Mouse (Mus musculus) hindbrain, embryonic 16.5 days (tissue): Measurements from ENCODE around the gene Katnal1. TPM values are rescaled to one million over a fixed set of nuclear protein-coding genes. Genes with fewer than 3 reads are reported as not detected.

Experiments
- ATAC-seq: fragments of 200-750 bp; cut with Nextera tagmentation; 2 replicates; pipeline ENCODE4 v1.8.0; 2017; ENCODE audit warnings: moderate TSS enrichment, moderate library complexity
- H3K27ac ChIP-seq: fragments of 300-500 bp; sonication (generic); 2 replicates; pipeline ENCODE4 v1.5.1; 2014; ENCODE audit warnings: low read depth, mild to moderate bottlenecking, control low read depth, low read length, moderate library complexity
- H3K27me3 ChIP-seq: fragments of 300-500 bp; sonication (generic); replicated peaks from 2 replicates; pipeline ENCODE4 v1.6.1; 2014; ENCODE audit warnings: low read length; ENCODE audit not compliant: control insufficient read depth, insufficient read depth
- H3K36me3 ChIP-seq: fragments of 300-500 bp; sonication (generic); 2 replicates; pipeline ENCODE4 v1.6.1; 2014; ENCODE audit warnings: mild to moderate bottlenecking, low read length, moderate library complexity, mixed read lengths; ENCODE audit not compliant: control insufficient read depth, insufficient read depth
- H3K4me1 ChIP-seq: fragments of 300-500 bp; sonication (generic); 2 replicates; pipeline ENCODE4 v1.6.1; 2014; ENCODE audit warnings: low read depth, low read length; ENCODE audit not compliant: control insufficient read depth, insufficient read depth
- H3K4me2 ChIP-seq: fragments of 300-500 bp; sonication (generic); 2 replicates; pipeline ENCODE4 v1.6.1; 2014; ENCODE audit warnings: mild to moderate bottlenecking, low read length, control low read depth, moderate library complexity
- H3K4me3 ChIP-seq: fragments of 300-500 bp; sonication (generic); 2 replicates; pipeline ENCODE4 v1.5.1; 2014; ENCODE audit warnings: mild to moderate bottlenecking, low read length, control low read depth, moderate library complexity
- H3K9ac ChIP-seq: fragments of 300-500 bp; sonication (generic); 2 replicates; pipeline ENCODE4 v1.6.1; 2014; ENCODE audit warnings: low read depth, mild to moderate bottlenecking, control low read depth, low read length, moderate library complexity
- H3K9me3 ChIP-seq: fragments of 300-500 bp; sonication (generic); 2 replicates; pipeline ENCODE4 v1.6.1; 2014; ENCODE audit warnings: mild to moderate bottlenecking, low read length, moderate library complexity; ENCODE audit not compliant: control insufficient read depth
- WGBS: fragments of 180-500 bp; shearing (Covaris S2); extraction: QIAGEN DNeasy Blood & Tissue Kit; methylation state at CpG from one replicate; pipeline ENCODE4 v1.1.7; 2014; 5-methylcytosine and 5-hydroxymethylcytosine counted together
- polyA plus RNA-seq: library from polyadenylated mRNA; unstranded; fragments of >200 nt; fragmentation: Nextera tagmentation; extraction: Ambion mirVana; gene quantifications from 2 replicates; pipeline ENCODE4 v1.2.1, GENCODE M21; 2015

Katnal1 gene
- polyA plus RNA-seq, 1 experiment from 2014 or later, result 41.3 TPM

DNA sequence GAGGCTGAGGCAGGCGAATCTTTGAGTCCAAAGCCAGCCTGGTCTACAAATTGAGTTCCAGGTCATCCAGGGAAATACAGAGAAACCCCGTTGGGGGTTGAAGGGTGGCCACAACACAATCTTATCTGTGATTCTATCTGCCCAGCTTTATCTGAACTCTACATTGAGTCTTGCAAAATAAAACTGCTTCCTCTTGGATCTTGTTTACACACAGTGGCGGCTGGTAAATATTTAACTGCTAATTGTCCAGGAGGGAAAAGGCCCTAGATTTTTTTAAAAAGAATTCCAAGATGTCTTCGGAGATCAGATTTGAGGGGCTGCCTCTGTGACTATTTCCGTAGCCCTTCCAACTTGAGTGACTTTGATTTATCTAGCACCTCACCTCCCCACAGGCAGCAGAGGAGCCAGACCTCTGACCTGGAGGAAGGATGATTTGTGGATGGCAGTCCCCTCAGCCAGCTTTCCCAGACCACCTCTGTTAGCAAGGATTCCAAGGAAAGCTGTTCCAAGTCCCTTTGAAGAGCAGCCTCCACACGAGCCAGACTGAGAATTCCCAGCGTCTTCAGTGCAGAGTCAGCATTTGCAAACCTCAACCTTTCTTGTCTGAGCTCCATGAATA, 39.9 kb upstream of the Katnal1 start:
- no peak overlapping the region for H3K27ac ChIP-seq
- no peak overlapping the region for H3K9ac ChIP-seq
- H3K36me3 ChIP-seq, result no peaks in the 10 kb centered on the region
- WGBS, result 71% methylated on average over 7 of the region's 7 CpGs
- H3K4me2 ChIP-seq, result no peak overlapping the region
- no peak for ATAC-seq
- no peak overlapping the region for H3K4me3 ChIP-seq
- no peaks in the 10 kb centered on the region for H3K9me3 ChIP-seq
- peaks cover 13% of the 10 kb centered on the region for H3K4me1 ChIP-seq
- H3K27me3 ChIP-seq, result no peaks in the 10 kb centered on the region

DNA sequence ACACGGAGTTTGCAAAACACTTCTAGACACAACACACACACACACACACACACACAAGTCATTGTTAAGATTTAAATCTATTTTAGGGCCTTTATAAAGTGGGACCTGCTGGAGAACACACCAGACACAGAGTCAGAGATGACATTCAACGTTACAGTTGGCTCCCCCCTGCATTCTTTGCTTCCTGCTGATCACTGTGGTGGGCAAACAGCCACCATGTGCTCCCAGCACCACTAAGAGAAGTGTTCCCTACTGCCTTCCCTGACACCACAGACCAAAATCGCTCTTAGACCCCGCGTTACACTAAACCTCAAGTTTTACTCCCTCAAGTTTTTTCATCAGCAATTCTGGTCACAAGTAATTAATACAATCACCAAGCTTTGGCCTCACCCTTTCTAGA, 39.1 kb upstream of the Katnal1 start:
- H3K27ac ChIP-seq, result no peak overlapping the region
- no peak for ATAC-seq
- H3K4me1 ChIP-seq, result peaks cover 13% of the 10 kb centered on the region
- no peak overlapping the region for H3K9ac ChIP-seq
- no peak overlapping the region for H3K4me2 ChIP-seq
- WGBS, result 74% methylated on average over 5 of the region's 5 CpGs
- no peaks in the 10 kb centered on the region for H3K9me3 ChIP-seq
- no peaks in the 10 kb centered on the region for H3K36me3 ChIP-seq
- H3K4me3 ChIP-seq, result no peak overlapping the region
- no peaks in the 10 kb centered on the region for H3K27me3 ChIP-seq

DNA sequence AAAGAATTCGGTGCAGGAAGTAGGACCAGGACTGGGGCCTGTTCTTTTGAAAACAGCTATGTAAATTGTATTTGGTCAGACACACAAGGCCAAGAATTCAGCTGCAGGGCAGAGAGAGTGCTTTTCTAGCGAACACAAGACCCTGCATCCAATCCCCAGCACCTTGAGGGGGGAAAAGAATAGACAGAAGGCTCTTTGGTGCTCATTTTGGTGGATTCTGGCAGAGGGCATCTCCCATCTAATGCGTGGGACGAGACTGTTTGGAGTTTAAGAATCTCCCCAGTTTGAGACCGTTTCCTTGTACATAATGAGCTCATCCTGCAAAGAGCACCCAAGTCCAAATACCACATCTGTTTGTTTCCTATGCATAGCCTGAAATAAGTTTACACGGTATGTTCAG, 37.3 kb upstream of the Katnal1 start:
- H3K9me3 ChIP-seq, result no peaks in the 10 kb centered on the region
- no peaks in the 10 kb centered on the region for H3K36me3 ChIP-seq
- peak overlapping the region; percentile 37; the same call in 1 of the 2 replicates for H3K27ac ChIP-seq
- H3K27me3 ChIP-seq, result no peaks in the 10 kb centered on the region
- WGBS, result 68% methylated on average over 6 of the region's 6 CpGs
- H3K4me2 ChIP-seq, result no peak overlapping the region
- H3K4me3 ChIP-seq, result no peak overlapping the region
- H3K9ac ChIP-seq, result peak overlapping the region; percentile 41
- ATAC-seq, result no peak
- peaks cover 13% of the 10 kb centered on the region for H3K4me1 ChIP-seq

DNA sequence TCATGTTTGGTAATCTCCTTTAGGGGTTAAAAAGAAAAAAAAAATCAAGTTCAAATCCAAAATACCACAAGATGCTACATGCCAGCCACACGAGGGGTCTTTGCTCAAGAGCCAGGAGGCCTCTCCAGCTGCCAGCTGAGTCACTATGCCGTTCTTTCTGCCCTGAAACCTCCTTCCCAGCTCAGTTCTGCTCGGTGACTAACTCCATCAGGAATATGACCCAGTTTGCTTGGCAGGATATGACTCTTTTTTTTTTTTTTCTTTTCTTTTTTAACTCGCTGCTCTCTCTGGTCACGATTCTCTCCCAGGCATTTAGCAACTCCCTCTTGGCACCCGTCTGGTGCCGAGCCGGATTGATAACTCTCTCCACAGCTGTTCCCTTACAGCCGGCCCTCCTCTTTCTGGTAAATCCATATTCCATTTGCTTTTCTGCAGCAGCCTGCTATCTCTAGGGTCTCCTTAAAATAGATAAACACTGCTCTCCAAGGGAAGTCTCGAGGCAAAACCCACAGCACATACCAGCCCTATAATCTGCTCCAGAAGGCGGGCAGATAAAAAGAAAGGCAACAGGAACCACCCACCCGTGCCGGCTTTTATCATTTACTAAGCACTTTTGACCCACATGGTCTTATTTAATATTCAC, 36.7 kb upstream of the Katnal1 start:
- WGBS, result 20% methylated on average over 13 of the region's 13 CpGs
- Histone ChIP-seq H3K4me1 (peaks cover 13% of the 10 kb centered on the region), H3K36me3 (no peaks in the 10 kb centered on the region), H3K9me3 (no peaks in the 10 kb centered on the region), H3K9ac (no peak overlapping the region), H3K4me3 (no peak overlapping the region), H3K27ac (peak overlapping the region; percentile 37), H3K27me3 (no peaks in the 10 kb centered on the region), H3K4me2 (no peak overlapping the region)
- ATAC-seq, result peak; percentile 66

DNA sequence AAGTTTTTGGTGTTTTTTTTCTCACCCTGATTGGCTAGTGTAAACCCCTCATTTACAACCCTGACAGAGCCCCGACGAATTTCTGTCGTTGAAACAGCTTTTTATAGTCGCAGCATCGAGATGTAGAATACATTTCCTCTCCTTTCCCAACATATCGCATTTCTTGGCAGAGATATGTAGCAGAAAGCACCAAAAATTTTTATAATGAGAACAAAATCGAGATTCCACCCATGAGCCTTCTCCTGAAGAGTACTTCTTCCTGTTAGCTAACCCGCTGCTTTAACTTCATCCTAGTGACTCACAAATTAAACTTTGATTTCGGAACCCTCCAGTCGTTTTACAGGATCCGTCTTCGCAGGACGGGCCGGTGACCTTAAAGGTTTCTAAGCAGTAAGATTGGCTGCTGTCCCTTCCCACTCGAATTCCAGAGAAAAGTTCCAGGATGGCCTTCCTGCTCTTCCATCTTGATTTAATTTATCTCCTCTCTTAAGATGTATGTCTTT, 36.0 kb upstream of the Katnal1 start:
- H3K4me2 ChIP-seq, result no peak overlapping the region
- 85% methylated on average over 15 of the region's 15 CpGs for whole genome bisulfite sequencing
- no peak for ATAC-seq
- no peaks in the 10 kb centered on the region for H3K27me3 ChIP-seq
- peaks cover 13% of the 10 kb centered on the region for H3K4me1 ChIP-seq
- no peak overlapping the region for H3K9ac ChIP-seq
- H3K27ac ChIP-seq, result peak overlapping the region; percentile 27
- H3K9me3 ChIP-seq, result no peaks in the 10 kb centered on the region
- H3K36me3 ChIP-seq, result no peaks in the 10 kb centered on the region
- H3K4me3 ChIP-seq, result no peak overlapping the region

DNA sequence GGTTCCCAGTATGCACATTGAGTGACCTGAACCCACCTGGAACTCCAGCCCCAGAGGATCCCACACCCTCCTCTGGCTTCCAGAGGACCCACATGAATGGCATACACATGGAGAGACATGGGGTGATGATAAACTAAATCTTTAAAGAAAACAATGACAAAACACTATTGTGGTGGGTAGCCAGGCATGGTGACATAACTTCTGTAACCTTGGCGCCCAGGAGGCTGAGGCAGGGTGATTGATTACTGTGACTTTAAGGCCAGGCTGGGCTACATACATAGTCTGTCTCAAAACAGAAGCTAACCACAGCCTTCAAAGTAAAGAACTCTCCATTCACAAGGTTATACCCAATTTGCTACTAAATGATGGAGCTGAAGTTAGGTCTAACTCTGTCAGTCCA, 35.1 kb upstream of the Katnal1 start:
- Histone ChIP-seq H3K27ac (no peak overlapping the region), H3K4me2 (no peak overlapping the region), H3K27me3 (no peaks in the 10 kb centered on the region), H3K9ac (no peak overlapping the region), H3K4me1 (peaks cover 22% of the 10 kb centered on the region), H3K4me3 (no peak overlapping the region), H3K9me3 (no peaks in the 10 kb centered on the region), H3K36me3 (no peaks in the 10 kb centered on the region)
- WGBS, result 84% methylated on average over 1 of the region's 1 CpGs
- no peak for ATAC-seq

DNA sequence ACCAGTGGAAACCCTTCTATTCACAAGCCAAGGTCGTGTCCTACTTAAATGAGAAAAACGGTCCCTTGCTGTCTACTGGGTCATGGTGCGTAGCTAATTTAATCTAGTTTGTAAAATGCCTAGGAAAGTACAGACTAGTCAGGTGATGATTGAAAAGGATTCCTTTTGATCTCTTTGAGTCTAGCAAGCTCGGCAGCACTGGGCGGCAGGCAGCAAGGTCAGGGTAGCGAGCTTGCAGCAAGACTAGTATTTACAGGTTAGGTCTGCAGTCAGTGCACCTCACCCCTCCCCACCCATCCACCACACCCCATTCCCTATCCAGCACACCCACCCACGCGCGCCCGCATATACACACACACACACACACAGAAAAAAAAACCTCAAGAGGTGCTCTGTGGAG, 31.1 kb upstream of the Katnal1 start:
- Histone ChIP-seq H3K4me2 (no peak overlapping the region), H3K9ac (no peak overlapping the region), H3K36me3 (no peaks in the 10 kb centered on the region), H3K4me1 (peaks cover 14% of the 10 kb centered on the region), H3K27me3 (no peaks in the 10 kb centered on the region), H3K4me3 (no peak overlapping the region), H3K9me3 (no peaks in the 10 kb centered on the region), H3K27ac (no peak overlapping the region; the same call in 1 of the 2 replicates)
- 58% methylated on average over 10 of the region's 10 CpGs for WGBS
- ATAC-seq, result 0 out of 2 replicates have a peak, but pooled peaks have one; percentile 6

DNA sequence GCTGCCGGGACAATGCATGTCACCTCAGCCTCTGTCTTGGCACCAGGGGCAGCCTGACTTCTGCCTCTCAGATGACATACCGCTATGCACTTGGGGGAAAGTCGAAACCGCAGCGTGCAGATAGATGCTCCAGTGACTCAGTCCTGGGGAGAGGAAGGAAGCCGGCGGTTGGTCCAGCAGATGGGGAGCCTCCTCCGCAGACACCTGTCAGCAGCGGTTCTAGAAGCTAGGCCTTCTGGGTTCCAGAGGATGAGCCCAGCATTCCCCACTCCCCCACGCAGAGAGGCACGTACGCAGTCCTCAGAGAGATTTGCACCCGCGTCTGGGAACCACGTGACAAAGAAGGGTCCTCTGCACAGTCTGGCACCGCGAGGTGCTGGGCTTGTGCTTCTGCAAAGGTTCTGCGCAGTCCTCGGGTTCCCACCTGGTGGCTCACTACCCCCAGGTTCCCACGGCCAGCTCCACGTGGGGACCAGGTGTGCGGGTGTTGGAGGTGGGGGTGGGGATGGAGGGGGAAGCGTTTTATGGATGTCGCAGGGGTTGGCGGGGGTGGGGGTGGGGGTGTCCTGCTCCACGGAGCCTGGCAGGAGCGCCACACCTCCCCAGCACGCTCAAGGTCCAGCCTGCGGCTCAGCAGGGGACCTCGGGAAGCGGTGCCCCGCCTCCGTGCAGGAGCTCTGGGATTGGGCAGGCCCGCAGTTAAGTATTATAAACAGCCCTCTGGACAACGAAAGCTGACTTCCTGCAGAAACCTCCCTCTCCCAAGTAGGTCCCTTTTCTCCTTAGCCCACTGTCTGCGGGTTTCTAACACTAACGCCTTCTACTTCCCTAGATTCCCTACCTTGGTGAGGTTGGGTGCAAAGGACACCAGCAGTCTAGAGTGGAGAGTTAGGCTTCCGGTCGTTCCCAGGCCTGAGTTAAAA, 30.2 kb upstream of the Katnal1 start:
- peak; percentile 74 for ATAC-seq
- Histone ChIP-seq H3K27me3 (no peaks in the 10 kb centered on the region), H3K4me1 (peaks cover 14% of the 10 kb centered on the region), H3K9ac (peak overlapping the region; percentile 59), H3K36me3 (no peaks in the 10 kb centered on the region), H3K4me2 (peak overlapping the region; percentile 86), H3K4me3 (peak overlapping the region; percentile 39), H3K27ac (no peak overlapping the region; the same call in 1 of the 2 replicates), H3K9me3 (no peaks in the 10 kb centered on the region)
- 2% methylated on average over 38 of the region's 39 CpGs for WGBS

DNA sequence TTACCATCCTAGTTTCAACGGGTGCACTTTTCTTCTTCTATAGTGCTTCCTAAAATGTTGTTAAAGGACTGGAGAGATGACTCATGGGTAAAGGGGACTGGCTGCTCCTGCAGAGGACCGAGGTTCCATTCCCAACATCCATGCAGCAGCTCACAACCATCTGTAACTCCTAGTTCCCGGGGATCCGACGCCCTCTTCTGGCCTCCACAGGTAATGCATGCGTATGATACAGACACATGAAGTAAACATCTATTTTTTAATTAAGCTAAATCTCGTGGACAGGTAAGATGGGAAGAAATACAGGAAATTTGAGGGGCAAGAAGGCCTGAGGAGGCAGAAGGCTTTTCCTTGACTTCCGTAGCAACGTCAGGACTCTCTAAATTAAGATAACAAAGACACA, 29.2 kb upstream of the Katnal1 start:
- 40% methylated on average over 9 of the region's 9 CpGs for WGBS
- Histone ChIP-seq H3K36me3 (no peaks in the 10 kb centered on the region), H3K4me1 (peaks cover 14% of the 10 kb centered on the region), H3K4me2 (no peak overlapping the region), H3K4me3 (no peak overlapping the region), H3K27me3 (no peaks in the 10 kb centered on the region), H3K27ac (no peak overlapping the region), H3K9me3 (no peaks in the 10 kb centered on the region), H3K9ac (no peak overlapping the region)
- ATAC-seq, result no peak
